Mouse (Mus musculus) neural tube, embryonic 15.5 days (tissue): ENCODE measurements at regions not wholly inside any gene's neighbourhood (a gene's known extent, or its start where the extent isn't known, plus 50 kb on each side); places are given as distances from the start of the nearest gene placed in this dataset.

Experiments used
- ATAC-seq: fragments of 200-750 bp; cut with Nextera tagmentation; 2 replicates; pipeline ENCODE4 v1.8.0; 2017; ENCODE audit warnings: mild to moderate bottlenecking, moderate TSS enrichment, moderate library complexity; ENCODE audit not compliant: low FRiP score
- H3K27ac ChIP-seq: fragments of 300-500 bp; sonication (generic); replicated peaks from 2 replicates; pipeline ENCODE4 v1.5.1; 2015; ENCODE audit warnings: mild to moderate bottlenecking, inconsistent platforms
- H3K27me3 ChIP-seq: fragments of 300-500 bp; sonication (generic); replicated peaks from 2 replicates; pipeline ENCODE4 v1.6.1; 2015; ENCODE audit warnings: inconsistent platforms
- H3K36me3 ChIP-seq: fragments of 300-500 bp; sonication (generic); 2 replicates; pipeline ENCODE4 v1.6.1; 2015; ENCODE audit warnings: inconsistent platforms
- H3K4me1 ChIP-seq: fragments of 300-500 bp; sonication (generic); 2 replicates; pipeline ENCODE4 v1.6.1; 2015; ENCODE audit warnings: inconsistent platforms
- H3K4me2 ChIP-seq: fragments of 300-500 bp; sonication (generic); 2 replicates; pipeline ENCODE4 v1.6.1; 2015; ENCODE audit warnings: inconsistent platforms, mild to moderate bottlenecking, moderate library complexity
- H3K4me3 ChIP-seq: fragments of 300-500 bp; sonication (generic); replicated peaks from 2 replicates; pipeline ENCODE4 v1.5.1; 2015; ENCODE audit warnings: mild to moderate bottlenecking, inconsistent platforms
- H3K9ac ChIP-seq: fragments of 300-500 bp; sonication (generic); replicated peaks from 2 replicates; pipeline ENCODE4 v1.6.1; 2015; ENCODE audit warnings: mild to moderate bottlenecking, inconsistent platforms
- H3K9me3 ChIP-seq: fragments of 300-500 bp; sonication (generic); replicated peaks from 2 replicates; pipeline ENCODE4 v1.6.1; 2016; ENCODE audit warnings: inconsistent platforms
- WGBS: fragments of 180-500 bp; shearing (Covaris S2); methylation state at CpG from one replicate; pipeline ENCODE4 v1.1.7; 2015; ENCODE audit warnings: mixed read lengths; 5-methylcytosine and 5-hydroxymethylcytosine counted together

- H3K27ac ChIP-seq = no peak overlapping the region
- H3K9ac ChIP-seq = no peak overlapping the region
- no peaks in the 10 kb centered on the region for H3K4me1 ChIP-seq
- no peak overlapping the region for H3K4me3 ChIP-seq
- no peaks in the 10 kb centered on the region for H3K27me3 ChIP-seq
- H3K9me3 ChIP-seq = no peaks in the 10 kb centered on the region
- WGBS = 94% methylated on average over 2 of the region's 2 CpGs
- no peak for ATAC-seq
- H3K4me2 ChIP-seq = no peak overlapping the region
- no peaks in the 10 kb centered on the region for H3K36me3 ChIP-seq
Measured at GRCm38 (mm10) chr1:186317285-186317684, 200.2 kb upstream of the Lyplal1 start.

- Histone ChIP-seq H3K27ac (no peak overlapping the region), H3K4me3 (no peak overlapping the region), H3K4me1 (no peaks in the 10 kb centered on the region), H3K4me2 (no peak overlapping the region), H3K9me3 (no peaks in the 10 kb centered on the region), H3K9ac (no peak overlapping the region), H3K27me3 (no peaks in the 10 kb centered on the region), H3K36me3 (no peaks in the 10 kb centered on the region)
- no peak for ATAC-seq
- WGBS = 91% methylated on average over 4 of the region's 4 CpGs
Measured at GRCm38 (mm10) chr1:186314180-186314579, 197.1 kb upstream of the Lyplal1 start.

- H3K4me1 ChIP-seq = no peaks in the 10 kb centered on the region
- H3K9ac ChIP-seq = no peak overlapping the region
- ATAC-seq = no peak
- no peak overlapping the region for H3K4me3 ChIP-seq
- no peaks in the 10 kb centered on the region for H3K9me3 ChIP-seq
- no peaks in the 10 kb centered on the region for H3K36me3 ChIP-seq
- no peak overlapping the region for H3K27ac ChIP-seq
- no peak overlapping the region for H3K4me2 ChIP-seq
- 93% methylated on average over 9 of the region's 9 CpGs for WGBS
- no peaks in the 10 kb centered on the region for H3K27me3 ChIP-seq
Measured at GRCm38 (mm10) chr1:186312698-186313097, 195.6 kb upstream of the Lyplal1 start.

GRCm38 (mm10) chr1:186312008-186312407, 194.9 kb upstream of the Lyplal1 start:
- Histone ChIP-seq H3K9me3 (no peaks in the 10 kb centered on the region), H3K4me2 (no peak overlapping the region), H3K36me3 (no peaks in the 10 kb centered on the region), H3K4me3 (no peak overlapping the region), H3K9ac (no peak overlapping the region), H3K27me3 (no peaks in the 10 kb centered on the region), H3K27ac (no peak overlapping the region), H3K4me1 (no peaks in the 10 kb centered on the region)
- ATAC-seq = no peak
- WGBS = 90% methylated on average over 7 of the region's 7 CpGs

- H3K4me1 ChIP-seq = no peaks in the 10 kb centered on the region
- H3K9ac ChIP-seq = no peak overlapping the region
- H3K27me3 ChIP-seq = no peaks in the 10 kb centered on the region
- WGBS = 90% methylated on average over 6 of the region's 6 CpGs
- no peak overlapping the region for H3K4me2 ChIP-seq
- no peaks in the 10 kb centered on the region for H3K36me3 ChIP-seq
- no peaks in the 10 kb centered on the region for H3K9me3 ChIP-seq
- no peak overlapping the region for H3K27ac ChIP-seq
- no peak for ATAC-seq
- no peak overlapping the region for H3K4me3 ChIP-seq
Measured at GRCm38 (mm10) chr1:186307627-186308026, 190.5 kb upstream of the Lyplal1 start.

GRCm38 (mm10) chr1:186297464-186297863, 180.4 kb upstream of the Lyplal1 start:
- Histone ChIP-seq H3K9ac (no peak overlapping the region), H3K4me2 (no peak overlapping the region), H3K27ac (no peak overlapping the region), H3K9me3 (no peaks in the 10 kb centered on the region), H3K4me1 (no peaks in the 10 kb centered on the region), H3K27me3 (no peaks in the 10 kb centered on the region), H3K36me3 (no peaks in the 10 kb centered on the region), H3K4me3 (no peak overlapping the region)
- no peak for ATAC-seq
- WGBS = 78% methylated on average over 7 of the region's 7 CpGs

- H3K4me2 ChIP-seq = no peak overlapping the region
- H3K36me3 ChIP-seq = no peaks in the 10 kb centered on the region
- no peaks in the 10 kb centered on the region for H3K9me3 ChIP-seq
- ATAC-seq = no peak
- no peaks in the 10 kb centered on the region for H3K4me1 ChIP-seq
- 72% methylated on average over 2 of the region's 2 CpGs for WGBS
- no peak overlapping the region for H3K4me3 ChIP-seq
- no peak overlapping the region for H3K9ac ChIP-seq
- no peaks in the 10 kb centered on the region for H3K27me3 ChIP-seq
- H3K27ac ChIP-seq = no peak overlapping the region
Measured at GRCm38 (mm10) chr1:186295201-186295600, 178.1 kb upstream of the Lyplal1 start.

- H3K4me1 ChIP-seq = no peaks in the 10 kb centered on the region
- no peaks in the 10 kb centered on the region for H3K9me3 ChIP-seq
- H3K27me3 ChIP-seq = no peaks in the 10 kb centered on the region
- no peak for ATAC-seq
- 78% methylated on average over 2 of the region's 2 CpGs for WGBS
- no peak overlapping the region for H3K9ac ChIP-seq
- no peaks in the 10 kb centered on the region for H3K36me3 ChIP-seq
- H3K4me3 ChIP-seq = no peak overlapping the region
- no peak overlapping the region for H3K27ac ChIP-seq
- H3K4me2 ChIP-seq = no peak overlapping the region
Measured at GRCm38 (mm10) chr1:186294635-186295034, 177.5 kb upstream of the Lyplal1 start.

- no peaks in the 10 kb centered on the region for H3K27me3 ChIP-seq
- no peak overlapping the region for H3K9ac ChIP-seq
- WGBS = 88% methylated on average over 2 of the region's 2 CpGs
- H3K9me3 ChIP-seq = no peaks in the 10 kb centered on the region
- no peak overlapping the region for H3K27ac ChIP-seq
- H3K36me3 ChIP-seq = no peaks in the 10 kb centered on the region
- H3K4me2 ChIP-seq = no peak overlapping the region
- no peaks in the 10 kb centered on the region for H3K4me1 ChIP-seq
- ATAC-seq = no peak
- no peak overlapping the region for H3K4me3 ChIP-seq
Measured at GRCm38 (mm10) chr1:186289117-186289516, 172.0 kb upstream of the Lyplal1 start.

- ATAC-seq = no peak
- WGBS = 83% methylated on average over 8 of the region's 8 CpGs
Measured at GRCm38 (mm10) chr1:186287831-186288230, 170.7 kb upstream of the Lyplal1 start.

GRCm38 (mm10) chr1:186286401-186286800, 169.3 kb upstream of the Lyplal1 start:
- H3K4me2 ChIP-seq = no peak overlapping the region
- 19% methylated on average over 4 of the region's 4 CpGs for WGBS
- ATAC-seq = no peak
- H3K27me3 ChIP-seq = no peaks in the 10 kb centered on the region
- no peak overlapping the region for H3K27ac ChIP-seq
- no peaks in the 10 kb centered on the region for H3K36me3 ChIP-seq
- H3K4me1 ChIP-seq = no peaks in the 10 kb centered on the region
- no peak overlapping the region for H3K4me3 ChIP-seq
- H3K9me3 ChIP-seq = no peaks in the 10 kb centered on the region
- H3K9ac ChIP-seq = no peak overlapping the region

More at GRCm38 (mm10) chr1:186287831-186288230, 170.7 kb upstream of the Lyplal1 start:
- Histone ChIP-seq H3K27me3 (no peaks in the 10 kb centered on the region), H3K4me2 (no peak overlapping the region), H3K9ac (no peak overlapping the region), H3K4me3 (no peak overlapping the region), H3K36me3 (no peaks in the 10 kb centered on the region), H3K27ac (no peak overlapping the region), H3K4me1 (no peaks in the 10 kb centered on the region), H3K9me3 (no peaks in the 10 kb centered on the region)

- H3K4me3 ChIP-seq = peak overlapping the region; percentile 18; the same call in 1 of the 2 replicates
- peak overlapping the region; percentile 45 for H3K4me2 ChIP-seq
- no peak for ATAC-seq
- H3K9ac ChIP-seq = no peak overlapping the region
- no peaks in the 10 kb centered on the region for H3K9me3 ChIP-seq
- no peaks in the 10 kb centered on the region for H3K27me3 ChIP-seq
- H3K4me1 ChIP-seq = peaks cover 8% of the 10 kb centered on the region
- H3K36me3 ChIP-seq = no peaks in the 10 kb centered on the region
- H3K27ac ChIP-seq = 0 out of 2 replicates have a peak overlapping the region, but pooled peaks have one; percentile 4
- 35% methylated on average over 11 of the region's 11 CpGs for WGBS
Measured at GRCm38 (mm10) chr1:186277981-186278634, 161.0 kb upstream of the Lyplal1 start.
